Mouse (Mus musculus): Measurements from ENCODE around the gene Otx2. TPM values are rescaled to one million over a fixed set of nuclear protein-coding genes. Genes with fewer than 3 reads are reported as not detected.

Otx2 gene
- polyA plus RNA-seq, 1 experiment from 2014 or later, result not detected

DNA sequence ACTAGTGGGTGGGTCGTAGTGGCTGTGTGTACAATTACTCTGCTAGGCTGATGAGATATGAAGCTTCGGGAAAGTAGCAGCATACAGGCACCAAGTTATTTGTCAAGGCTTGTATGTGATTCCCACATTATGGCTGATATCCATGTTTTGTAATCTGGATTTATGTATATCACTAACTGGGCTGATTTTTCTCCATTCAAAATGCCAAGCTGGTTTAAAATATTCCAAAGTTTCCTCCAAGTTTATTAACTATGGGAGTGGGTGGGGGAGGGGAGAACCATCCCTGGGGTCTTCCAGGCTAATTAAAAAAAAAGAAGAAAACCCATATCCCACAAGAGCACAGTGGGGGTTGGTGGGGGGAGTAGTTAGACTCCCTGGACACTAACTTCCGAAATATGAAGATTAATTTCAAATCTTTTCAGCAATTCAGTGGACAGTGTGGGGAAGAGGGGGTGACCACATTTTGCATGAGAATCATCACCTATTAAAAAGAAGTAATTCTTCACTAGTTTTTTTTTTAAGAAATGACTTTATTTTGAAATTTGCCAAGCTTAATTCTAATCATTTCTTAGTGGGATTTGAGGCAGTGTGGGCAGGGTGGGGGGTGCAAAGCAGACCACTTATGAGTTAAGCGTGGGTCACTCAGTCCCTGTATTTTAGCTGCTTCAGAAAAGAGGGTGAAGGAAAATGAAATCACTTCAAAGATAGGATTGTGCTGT lies 2.7 kb downstream of the Otx2 start:
- ATAC-seq (ENCODE audit: low FRiP score, low TSS enrichment), result no peak
- no peak overlapping the region for H3K4me2 ChIP-seq (replicated peaks; ENCODE audit: low read depth)
- DNase-seq (ENCODE audit: low spot score), result no peak
- no peak overlapping the region for H3K27ac ChIP-seq (replicated peaks)
- no peak overlapping the region for H3K9ac ChIP-seq (ENCODE audit: low read length)
- no peaks in the 10 kb centered on the region for H3K4me1 ChIP-seq (replicated peaks; ENCODE audit: control insufficient read depth, insufficient read depth)
- no peak overlapping the region for H3K4me3 ChIP-seq (ENCODE audit: low read depth, low read length)
- WGBS, result 46% methylated on average over 4 of the region's 4 CpGs
- H3K36me3 ChIP-seq (ENCODE audit: control insufficient read depth, insufficient read depth, low read length), result no peaks in the 10 kb centered on the region
- no peak for TF ChIP-seq CTCF (IDR thresholded peaks at IDR 0.05; ENCODE audit: low read depth)
- TF ChIP-seq EP300 (optimal IDR thresholded peaks at IDR 0.05), result no peak
- H3K27me3 ChIP-seq (ENCODE audit: control insufficient read depth, insufficient read depth, low read length), result peaks cover 36% of the 10 kb centered on the region
- H3K9me3 ChIP-seq (ENCODE audit: control insufficient read depth, low read length), result no peaks in the 10 kb centered on the region

- Histone ChIP-seq H3K36me3 (ENCODE audit: control insufficient read depth, insufficient read depth, low read length) (no peaks in the 10 kb centered on the region), H3K27ac (replicated peaks) (no peak overlapping the region), H3K4me1 (replicated peaks; ENCODE audit: control insufficient read depth, insufficient read depth) (no peaks in the 10 kb centered on the region), H3K27me3 (ENCODE audit: control insufficient read depth, insufficient read depth, low read length) (peaks cover 36% of the 10 kb centered on the region), H3K4me3 (ENCODE audit: low read depth, low read length) (no peak overlapping the region), H3K4me2 (replicated peaks; ENCODE audit: low read depth) (no peak overlapping the region), H3K9ac (ENCODE audit: low read length) (no peak overlapping the region), H3K9me3 (ENCODE audit: control insufficient read depth, low read length) (no peaks in the 10 kb centered on the region)
- TF ChIP-seq EP300 (optimal IDR thresholded peaks at IDR 0.05), result no peak
- TF ChIP-seq CTCF (IDR thresholded peaks at IDR 0.05; ENCODE audit: low read depth), result no peak
- no peak for ATAC-seq (ENCODE audit: low FRiP score, low TSS enrichment)
- WGBS, result 8% methylated on average over 3 of the region's 3 CpGs
- no peak for DNase-seq (ENCODE audit: low spot score)
Measured at GRCm38 (mm10) chr14:48670258-48670630, 3.4 kb downstream of the Otx2 start.

DNA sequence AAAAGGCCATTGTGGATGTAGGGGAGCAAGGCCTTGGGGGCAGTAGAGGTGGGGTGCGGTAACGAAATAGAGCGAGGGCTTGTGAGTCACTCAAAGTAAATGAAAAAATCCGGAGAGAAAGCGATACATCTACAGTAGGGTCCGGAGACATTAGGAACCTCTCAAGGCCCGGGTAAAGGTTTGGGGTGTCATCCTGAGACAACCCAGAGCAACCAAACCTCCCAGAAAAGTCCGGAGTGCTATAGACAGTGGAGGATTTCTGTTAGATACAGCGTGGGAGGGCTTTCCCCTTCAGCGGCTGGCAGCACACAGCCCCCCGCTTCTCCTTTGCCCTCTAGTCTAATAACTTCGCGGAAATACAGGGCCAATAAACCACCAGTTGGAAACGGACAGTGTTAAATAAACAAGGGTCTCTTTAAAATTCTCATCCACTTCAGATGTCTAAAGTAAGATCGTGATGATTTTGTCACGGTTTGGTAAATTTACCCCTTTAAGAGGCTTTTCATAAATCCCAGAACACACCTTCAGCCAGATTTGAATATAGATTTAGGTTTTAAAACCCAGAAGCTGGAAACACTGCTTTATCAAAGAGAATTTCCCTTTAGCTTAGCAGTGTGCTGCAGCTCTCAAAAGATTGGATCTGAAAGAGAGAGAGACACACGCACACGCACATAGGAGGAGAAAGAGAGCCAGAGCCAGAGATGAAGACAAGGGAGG lies 3.9 kb downstream of the Otx2 start:
- Histone ChIP-seq H3K27ac (replicated peaks) (no peak overlapping the region), H3K4me2 (replicated peaks; ENCODE audit: low read depth) (no peak overlapping the region), H3K9ac (ENCODE audit: low read length) (no peak overlapping the region), H3K36me3 (ENCODE audit: control insufficient read depth, insufficient read depth, low read length) (no peaks in the 10 kb centered on the region), H3K27me3 (ENCODE audit: control insufficient read depth, insufficient read depth, low read length) (peaks cover 34% of the 10 kb centered on the region), H3K4me3 (ENCODE audit: low read depth, low read length) (no peak overlapping the region), H3K4me1 (replicated peaks; ENCODE audit: control insufficient read depth, insufficient read depth) (no peaks in the 10 kb centered on the region), H3K9me3 (ENCODE audit: control insufficient read depth, low read length) (no peaks in the 10 kb centered on the region)
- ATAC-seq (ENCODE audit: low FRiP score, low TSS enrichment), result no peak
- DNase-seq (ENCODE audit: low spot score), result no peak
- WGBS, result 2% methylated on average over 18 of the region's 18 CpGs
- TF ChIP-seq EP300 (optimal IDR thresholded peaks at IDR 0.05), result no peak
- TF ChIP-seq CTCF (IDR thresholded peaks at IDR 0.05; ENCODE audit: low read depth), result no peak

DNA sequence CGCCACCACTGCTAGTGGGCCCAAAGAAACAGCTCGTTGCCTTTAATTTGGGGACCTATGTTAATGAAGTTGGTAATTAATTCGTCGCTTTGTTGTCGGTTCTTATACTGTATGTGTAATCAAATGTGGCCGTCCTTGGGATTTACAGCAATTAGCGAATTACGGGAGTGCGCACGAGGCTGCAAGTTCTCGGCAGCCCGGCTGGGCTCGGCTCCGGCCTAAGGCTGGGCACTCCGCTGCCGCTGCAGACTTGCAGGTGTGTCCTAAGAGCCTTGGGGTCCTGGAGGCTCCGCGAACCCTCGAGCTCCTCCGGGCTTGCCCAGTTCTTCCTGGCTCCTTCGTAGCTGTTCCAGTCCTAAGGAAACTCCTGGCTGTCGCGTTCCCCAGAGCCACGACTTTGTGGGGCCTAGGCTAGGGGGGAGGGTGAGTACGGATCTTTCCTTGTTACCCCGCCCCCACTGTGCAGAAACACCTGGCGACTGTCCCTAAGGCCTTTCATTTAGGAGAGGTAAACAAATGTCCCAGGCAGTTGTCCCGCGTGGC lies 4.8 kb downstream of the Otx2 start:
- Histone ChIP-seq H3K9me3 (ENCODE audit: control insufficient read depth, low read length) (no peaks in the 10 kb centered on the region), H3K27ac (replicated peaks) (no peak overlapping the region), H3K4me1 (replicated peaks; ENCODE audit: control insufficient read depth, insufficient read depth) (no peaks in the 10 kb centered on the region), H3K27me3 (ENCODE audit: control insufficient read depth, insufficient read depth, low read length) (peaks cover 30% of the 10 kb centered on the region), H3K36me3 (ENCODE audit: control insufficient read depth, insufficient read depth, low read length) (no peaks in the 10 kb centered on the region), H3K9ac (ENCODE audit: low read length) (no peak overlapping the region), H3K4me3 (ENCODE audit: low read depth, low read length) (no peak overlapping the region), H3K4me2 (replicated peaks; ENCODE audit: low read depth) (no peak overlapping the region)
- WGBS, result 1% methylated on average over 29 of the region's 29 CpGs
- 0 out of 2 replicates have a peak, but pooled peaks have one; percentile 24 for ATAC-seq (ENCODE audit: low FRiP score, low TSS enrichment)
- TF ChIP-seq EP300 (optimal IDR thresholded peaks at IDR 0.05) (no peak), CTCF (IDR thresholded peaks at IDR 0.05; ENCODE audit: low read depth) (no peak)
- peak; percentile 34 for DNase-seq (ENCODE audit: low spot score)

DNA sequence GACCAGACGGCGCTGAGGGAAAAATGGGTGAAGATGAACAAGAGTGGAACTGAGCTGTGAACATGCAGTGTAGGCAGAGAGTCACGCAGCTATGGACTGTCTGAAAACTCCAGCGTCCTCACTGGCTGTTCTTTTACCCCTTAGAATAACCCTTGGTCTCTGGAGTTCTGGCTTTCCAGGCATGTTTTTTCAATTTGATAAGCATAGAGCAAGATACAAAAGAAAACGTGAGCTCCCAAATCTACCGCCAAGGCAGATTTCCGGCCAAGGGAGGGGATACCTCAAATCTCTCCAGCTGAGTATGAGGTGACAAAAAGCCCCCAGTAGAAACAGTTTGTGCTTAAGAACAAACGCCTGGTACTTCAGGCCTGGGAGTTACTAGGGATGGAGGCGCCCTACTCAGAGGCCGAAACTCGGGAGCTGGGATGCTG lies 5.6 kb downstream of the Otx2 start:
- TF ChIP-seq EP300 (optimal IDR thresholded peaks at IDR 0.05) (no peak), CTCF (IDR thresholded peaks at IDR 0.05; ENCODE audit: low read depth) (no peak)
- ATAC-seq (ENCODE audit: low FRiP score, low TSS enrichment), result no peak
- no peak overlapping the region for H3K4me2 ChIP-seq (replicated peaks; ENCODE audit: low read depth)
- no peaks in the 10 kb centered on the region for H3K4me1 ChIP-seq (replicated peaks; ENCODE audit: control insufficient read depth, insufficient read depth)
- H3K27ac ChIP-seq (replicated peaks), result no peak overlapping the region
- no peak overlapping the region for H3K9ac ChIP-seq (ENCODE audit: low read length)
- no peak overlapping the region for H3K4me3 ChIP-seq (ENCODE audit: low read depth, low read length)
- peaks cover 34% of the 10 kb centered on the region for H3K27me3 ChIP-seq (ENCODE audit: control insufficient read depth, insufficient read depth, low read length)
- H3K36me3 ChIP-seq (ENCODE audit: control insufficient read depth, insufficient read depth, low read length), result no peaks in the 10 kb centered on the region
- H3K9me3 ChIP-seq (ENCODE audit: control insufficient read depth, low read length), result no peaks in the 10 kb centered on the region
- DNase-seq (ENCODE audit: low spot score), result no peak
- 7% methylated on average over 11 of the region's 11 CpGs for WGBS

- H3K4me2 ChIP-seq (replicated peaks; ENCODE audit: low read depth), result no peak overlapping the region
- no peak overlapping the region for H3K27ac ChIP-seq (replicated peaks)
- no peak for TF ChIP-seq EP300 (optimal IDR thresholded peaks at IDR 0.05)
- no peak for TF ChIP-seq CTCF (IDR thresholded peaks at IDR 0.05; ENCODE audit: low read depth)
- WGBS, result 6% methylated on average over 12 of the region's 12 CpGs
- no peaks in the 10 kb centered on the region for H3K9me3 ChIP-seq (ENCODE audit: control insufficient read depth, low read length)
- H3K9ac ChIP-seq (ENCODE audit: low read length), result no peak overlapping the region
- H3K27me3 ChIP-seq (ENCODE audit: control insufficient read depth, insufficient read depth, low read length), result peaks cover 37% of the 10 kb centered on the region
- DNase-seq (ENCODE audit: low spot score) (no peak), ATAC-seq (ENCODE audit: low FRiP score, low TSS enrichment) (no peak)
- H3K4me1 ChIP-seq (replicated peaks; ENCODE audit: control insufficient read depth, insufficient read depth), result no peaks in the 10 kb centered on the region
- no peak overlapping the region for H3K4me3 ChIP-seq (ENCODE audit: low read depth, low read length)
- no peaks in the 10 kb centered on the region for H3K36me3 ChIP-seq (ENCODE audit: control insufficient read depth, insufficient read depth, low read length)
Measured at GRCm38 (mm10) chr14:48667396-48667795, 6.2 kb downstream of the Otx2 start.
